Mouse (Mus musculus) limb, embryonic 11.5 days (tissue): ENCODE measurements at regions not wholly inside any gene's neighbourhood (a gene's known extent, or its start where the extent isn't known, plus 50 kb on each side); places are given as distances from the start of the nearest gene placed in this dataset.

Experiments
- ATAC-seq: fragments of 200-750 bp; cut with Nextera tagmentation; 2 replicates; pipeline ENCODE4 v1.8.0; 2017; ENCODE audit warnings: low read depth; ENCODE audit not compliant: insufficient number of reproducible peaks, low FRiP score, low TSS enrichment
- DNase-seq: peaks from one replicate; pipeline ENCODE4 v3.0.0-alpha.2; 2015; ENCODE audit warnings: low spot score
- H3K27ac ChIP-seq: fragments of 300-500 bp; sonication (generic); replicated peaks from 2 replicates; pipeline ENCODE4 v1.5.1; 2014; ENCODE audit warnings: low read depth, mild to moderate bottlenecking, low read length
- H3K27me3 ChIP-seq: fragments of 300-500 bp; sonication (generic); 2 replicates; pipeline ENCODE4 v1.6.1; 2014; ENCODE audit warnings: mild to moderate bottlenecking, low read length, mixed read lengths; ENCODE audit not compliant: control insufficient read depth, insufficient read depth
- H3K36me3 ChIP-seq: fragments of 300-500 bp; sonication (generic); 2 replicates; pipeline ENCODE4 v1.6.1; 2014; ENCODE audit warnings: mild to moderate bottlenecking, low read length, moderate library complexity, mixed read lengths; ENCODE audit not compliant: control insufficient read depth, insufficient read depth
- H3K4me1 ChIP-seq: fragments of 300-500 bp; sonication (generic); 2 replicates; pipeline ENCODE4 v1.6.1; 2014; ENCODE audit warnings: low read length, mixed read lengths; ENCODE audit not compliant: control insufficient read depth, insufficient read depth
- H3K4me2 ChIP-seq: fragments of 300-500 bp; sonication (generic); 2 replicates; pipeline ENCODE4 v1.6.1; 2014; ENCODE audit warnings: low read depth, mild to moderate bottlenecking, moderate library complexity; ENCODE audit not compliant: severe bottlenecking
- H3K4me3 ChIP-seq: fragments of 300-500 bp; sonication (generic); 2 replicates; pipeline ENCODE4 v1.5.1; 2014; ENCODE audit warnings: low read depth, low read length
- H3K9ac ChIP-seq: fragments of 300-500 bp; sonication (generic); 2 replicates; pipeline ENCODE4 v1.6.1; 2014; ENCODE audit warnings: mild to moderate bottlenecking, low read length
- H3K9me3 ChIP-seq: fragments of 300-500 bp; sonication (generic); 2 replicates; pipeline ENCODE4 v1.6.1; 2016; ENCODE audit warnings: low read length; ENCODE audit not compliant: control insufficient read depth
- WGBS: fragments of 180-500 bp; shearing (Covaris S2); extraction: QIAGEN DNeasy Blood & Tissue Kit; methylation state at CpG from one replicate; pipeline ENCODE4 v1.1.7; 2014; 5-methylcytosine and 5-hydroxymethylcytosine counted together

DNA sequence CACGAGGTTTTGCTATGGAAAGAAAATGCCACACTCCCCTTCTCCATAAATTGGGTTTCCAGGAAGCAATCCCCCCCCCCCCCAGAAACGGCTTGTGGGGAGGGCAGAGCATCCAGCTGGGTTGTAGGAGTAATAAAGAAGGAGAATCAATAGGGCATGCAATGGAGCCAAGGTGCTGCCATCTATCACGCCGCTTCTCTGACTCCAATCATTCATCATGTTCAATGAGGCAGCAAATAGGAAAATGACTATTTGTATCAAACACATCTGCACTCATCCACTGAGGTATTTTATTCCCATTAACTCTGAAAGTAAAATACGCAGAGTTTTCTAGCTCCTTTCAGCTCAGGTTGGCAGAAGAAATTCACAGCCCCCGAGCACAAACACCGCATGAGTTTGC, 103.5 kb upstream of the Tbca start:
- DNase-seq: no peak
- H3K4me2 ChIP-seq: no peak overlapping the region
- ATAC-seq: no peak
- no peaks in the 10 kb centered on the region for H3K4me1 ChIP-seq
- H3K36me3 ChIP-seq: no peaks in the 10 kb centered on the region
- H3K27ac ChIP-seq: no peak overlapping the region
- no peak overlapping the region for H3K4me3 ChIP-seq
- WGBS: 61% methylated on average over 7 of the region's 7 CpGs
- no peak overlapping the region for H3K9ac ChIP-seq
- H3K27me3 ChIP-seq: no peaks in the 10 kb centered on the region
- H3K9me3 ChIP-seq: no peaks in the 10 kb centered on the region

DNA sequence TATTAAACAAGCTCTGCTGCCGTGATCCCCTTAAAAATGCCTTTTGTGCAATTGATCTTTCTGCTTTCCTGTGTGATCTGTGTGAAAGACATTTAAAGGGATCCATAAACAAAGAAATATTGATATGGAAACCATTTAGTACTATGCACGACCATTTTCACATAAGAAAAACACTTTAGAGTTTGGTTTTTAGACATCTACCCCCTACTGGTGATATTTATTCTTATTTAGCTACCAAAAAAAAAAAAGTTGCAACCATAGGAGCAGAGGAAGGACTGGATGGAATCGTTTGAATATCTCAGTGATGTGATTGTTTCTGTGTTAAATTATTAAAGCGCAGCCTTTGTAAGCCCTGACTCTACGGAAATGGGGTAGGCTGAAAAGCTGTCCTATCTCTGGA, 101.4 kb upstream of the Tbca start:
- H3K27me3 ChIP-seq: no peaks in the 10 kb centered on the region
- H3K4me1 ChIP-seq: no peaks in the 10 kb centered on the region
- H3K27ac ChIP-seq: no peak overlapping the region
- no peak for ATAC-seq
- H3K9me3 ChIP-seq: no peaks in the 10 kb centered on the region
- no peak overlapping the region for H3K9ac ChIP-seq
- DNase-seq: no peak
- H3K36me3 ChIP-seq: no peaks in the 10 kb centered on the region
- 86% methylated on average over 5 of the region's 5 CpGs for WGBS
- no peak overlapping the region for H3K4me3 ChIP-seq
- H3K4me2 ChIP-seq: no peak overlapping the region

DNA sequence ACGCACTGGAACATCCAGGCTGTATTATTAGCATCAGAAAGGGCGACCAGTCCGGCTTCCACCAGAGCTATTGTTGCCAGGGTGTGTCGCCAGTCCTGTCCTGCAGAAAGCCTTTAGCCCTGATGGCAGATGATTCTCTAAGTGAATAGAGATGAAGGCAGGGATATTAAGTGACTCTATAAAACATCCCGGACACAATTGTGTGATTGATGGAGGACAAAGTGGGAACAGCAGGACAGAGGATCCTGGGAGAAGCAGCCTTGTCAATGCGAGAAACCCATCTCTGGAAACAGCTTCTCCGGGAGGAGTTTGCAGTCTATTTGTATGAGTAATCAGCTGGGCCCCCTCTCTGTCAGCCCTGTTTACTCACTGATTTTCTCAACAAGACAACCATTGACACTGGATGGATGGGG, 82.1 kb upstream of the Tbca start:
- ATAC-seq: no peak
- Histone ChIP-seq H3K4me2 (no peak overlapping the region), H3K27ac (no peak overlapping the region), H3K4me3 (no peak overlapping the region), H3K4me1 (peaks cover 20% of the 10 kb centered on the region), H3K9me3 (no peaks in the 10 kb centered on the region), H3K27me3 (peaks cover 70% of the 10 kb centered on the region), H3K36me3 (no peaks in the 10 kb centered on the region), H3K9ac (no peak overlapping the region)
- WGBS: 2% methylated on average over 7 of the region's 7 CpGs
- DNase-seq: peak; percentile 52

GRCm38 (mm10) chr13:94707371-94708280, 81.1 kb upstream of the Tbca start:
- Histone ChIP-seq H3K27me3 (peaks cover 70% of the 10 kb centered on the region), H3K9me3 (no peaks in the 10 kb centered on the region), H3K9ac (no peak overlapping the region), H3K36me3 (no peaks in the 10 kb centered on the region), H3K4me3 (0 out of 2 replicates have a peak overlapping the region, but pooled peaks have one; percentile 1), H3K4me2 (peak overlapping the region; percentile 33; the same call in 1 of the 2 replicates), H3K27ac (no peak overlapping the region), H3K4me1 (peaks cover 20% of the 10 kb centered on the region)
- under 1% methylated on average over 32 of the region's 32 CpGs for WGBS
- no peak for ATAC-seq
- peak; percentile 63 for DNase-seq

DNA sequence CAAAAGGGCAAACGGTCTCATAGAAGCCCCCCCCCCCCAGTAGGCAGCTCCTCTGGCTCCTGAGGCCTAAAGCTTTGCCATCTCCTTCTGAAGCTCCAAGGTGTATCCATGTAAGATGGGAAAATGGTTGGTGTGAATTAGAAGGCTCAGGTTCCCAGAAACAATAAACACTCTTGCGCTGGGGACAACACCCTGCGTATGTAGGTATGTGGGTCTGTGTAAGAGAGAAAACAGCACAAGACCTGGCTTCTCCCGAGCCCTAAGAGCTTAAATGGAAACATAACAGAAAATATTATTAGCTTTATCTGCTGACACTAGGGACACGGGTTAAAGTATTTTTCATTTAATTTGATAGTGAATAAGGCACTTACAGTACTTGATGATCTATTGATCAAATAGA, 79.9 kb upstream of the Tbca start:
- H3K9me3 ChIP-seq: no peaks in the 10 kb centered on the region
- peaks cover 65% of the 10 kb centered on the region for H3K27me3 ChIP-seq
- H3K36me3 ChIP-seq: no peaks in the 10 kb centered on the region
- DNase-seq: peak; percentile 29
- H3K4me3 ChIP-seq: no peak overlapping the region
- no peak overlapping the region for H3K27ac ChIP-seq
- no peak overlapping the region for H3K4me2 ChIP-seq
- ATAC-seq: no peak
- peaks cover 20% of the 10 kb centered on the region for H3K4me1 ChIP-seq
- 30% methylated on average over 5 of the region's 5 CpGs for WGBS
- H3K9ac ChIP-seq: no peak overlapping the region

- no peak for ATAC-seq
- H3K9me3 ChIP-seq: no peaks in the 10 kb centered on the region
- no peaks in the 10 kb centered on the region for H3K36me3 ChIP-seq
- peak overlapping the region; percentile 30 for H3K4me3 ChIP-seq
- peak overlapping the region; percentile 70 for H3K4me2 ChIP-seq
- H3K27ac ChIP-seq: no peak overlapping the region
- peak; percentile 81 for DNase-seq
- WGBS: under 1% methylated on average over 50 of the region's 50 CpGs
- H3K4me1 ChIP-seq: peaks cover 20% of the 10 kb centered on the region
- peaks cover 58% of the 10 kb centered on the region for H3K27me3 ChIP-seq
- peak overlapping the region; percentile 43 for H3K9ac ChIP-seq
These were observed 78.8 kb upstream of the Tbca start for GRCm38 (mm10) chr13:94709691-94710573.

DNA sequence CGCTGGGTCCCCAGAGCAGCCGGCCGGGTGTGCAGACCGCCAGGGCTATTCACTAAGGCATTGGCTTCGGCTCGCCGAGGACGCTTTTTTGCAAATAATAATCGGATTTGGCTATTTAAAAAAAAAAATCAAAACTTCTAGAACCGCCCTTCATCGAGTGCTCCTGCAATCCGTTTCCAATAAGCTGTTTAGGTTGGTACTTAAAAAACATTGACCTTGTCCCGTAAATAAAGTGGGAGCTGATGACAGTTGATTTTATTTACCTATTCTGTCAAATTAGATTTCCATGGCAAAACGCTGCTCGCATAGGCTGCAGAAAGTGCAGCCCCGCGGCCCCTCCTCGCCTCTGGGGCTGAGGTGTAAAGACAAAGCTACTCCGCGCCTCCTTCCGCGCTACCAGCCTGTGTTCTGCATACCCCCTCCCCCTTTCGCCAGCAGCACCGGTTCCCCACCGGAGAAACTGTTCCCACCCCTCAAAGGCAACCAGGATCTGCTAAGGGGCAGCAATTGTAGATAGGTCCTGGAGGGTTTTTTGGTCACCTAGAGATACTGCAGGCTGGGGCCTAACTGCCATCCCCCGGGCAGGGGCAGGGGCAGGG, 78.0 kb upstream of the Tbca start:
- ATAC-seq (no peak), DNase-seq (peak; percentile 65)
- Histone ChIP-seq H3K4me2 (peak overlapping the region; percentile 70), H3K9ac (peak overlapping the region; percentile 43; the same call in 1 of the 2 replicates), H3K36me3 (no peaks in the 10 kb centered on the region), H3K27me3 (peaks cover 53% of the 10 kb centered on the region), H3K4me1 (peaks cover 20% of the 10 kb centered on the region), H3K9me3 (no peaks in the 10 kb centered on the region), H3K27ac (no peak overlapping the region), H3K4me3 (peak overlapping the region; percentile 30)
- under 1% methylated on average over 26 of the region's 26 CpGs for WGBS

GRCm38 (mm10) chr13:94713451-94713850, 75.3 kb upstream of the Tbca start:
- Histone ChIP-seq H3K27ac (no peak overlapping the region), H3K27me3 (peaks cover 35% of the 10 kb centered on the region), H3K4me2 (no peak overlapping the region), H3K4me3 (no peak overlapping the region), H3K9me3 (no peaks in the 10 kb centered on the region), H3K9ac (no peak overlapping the region), H3K4me1 (peaks cover 12% of the 10 kb centered on the region), H3K36me3 (no peaks in the 10 kb centered on the region)
- no peak for DNase-seq
- WGBS: 68% methylated on average over 3 of the region's 3 CpGs
- no peak for ATAC-seq
